Mouse (Mus musculus): Measurements from ENCODE around the gene Mcm9.
"Not testable (repeated sequence)": the region's sequence is repeated elsewhere in the genome, so short reads cannot be mapped to it uniquely, and the experiment has no call there.

The Mcm9 gene

DNA sequence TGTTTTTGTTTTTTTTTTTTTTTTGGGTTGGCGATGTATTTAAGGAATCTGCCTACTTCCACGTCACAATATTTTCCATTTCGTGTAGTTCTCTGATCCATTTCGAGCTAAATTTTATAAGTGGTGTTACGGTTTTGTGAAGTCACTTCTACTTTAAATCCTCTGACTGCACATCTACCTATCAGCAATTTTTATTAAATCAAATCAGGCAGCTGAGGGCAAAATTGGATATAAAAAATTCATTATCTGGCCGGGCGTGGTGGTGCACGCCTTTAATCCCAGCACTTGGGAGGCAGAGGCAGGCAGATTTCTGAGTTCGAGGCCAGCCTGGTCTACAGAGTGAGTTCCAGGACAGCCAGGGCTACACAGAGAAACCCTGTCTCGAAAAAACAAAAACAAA lies at the start of gene Mcm9:
TSS of gene Mcm9 (minus strand) at position 101 of the 400 bp plus-strand sequence.
- not testable (repeated sequence) for DNase-seq (ENCODE audit: low spot score in 2 of 2)

DNA sequence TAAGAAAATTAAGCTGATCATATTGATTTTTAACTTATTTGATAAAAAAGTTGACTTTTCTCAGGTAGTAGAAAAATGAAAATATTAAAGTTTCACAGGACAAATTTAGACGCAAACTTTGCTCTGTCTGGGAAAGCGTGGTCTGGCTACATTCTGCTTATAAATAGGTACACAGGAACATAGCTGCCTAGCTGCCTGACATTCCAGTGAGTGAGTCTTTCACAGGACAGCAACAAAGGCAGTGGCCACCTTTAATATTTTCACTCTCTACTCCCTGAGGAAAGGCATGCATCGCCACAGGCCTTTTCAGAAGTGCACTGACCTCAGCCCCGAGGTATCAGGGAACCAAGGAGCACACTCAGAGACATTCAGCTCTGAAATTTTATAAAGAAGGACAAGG lies 31.5 kb upstream of the Mcm9 start:
- DNase-seq (ENCODE audit: low spot score in 2 of 2): no peak

DNA sequence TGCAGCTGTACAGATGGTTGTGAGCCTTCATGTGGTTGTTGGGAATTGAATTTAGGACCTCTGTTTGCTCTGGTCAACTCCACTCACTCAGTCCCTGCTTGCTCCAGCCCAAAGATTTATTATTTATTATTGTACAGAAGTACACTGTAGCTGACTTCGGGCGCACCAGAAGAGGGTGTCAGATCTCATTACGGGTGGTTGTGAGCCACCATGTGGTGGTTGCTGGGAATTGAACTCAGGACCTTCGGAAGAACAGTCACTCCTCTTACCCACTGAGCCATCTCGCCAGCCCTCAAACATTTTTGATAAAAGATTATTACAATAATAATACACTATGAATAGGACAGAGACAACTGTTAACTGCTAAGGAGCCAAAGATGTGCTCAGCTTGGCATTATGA lies 24.0 kb upstream of the Mcm9 start:
- DNase-seq (ENCODE audit: low spot score in 2 of 2): not testable (repeated sequence)

DNA sequence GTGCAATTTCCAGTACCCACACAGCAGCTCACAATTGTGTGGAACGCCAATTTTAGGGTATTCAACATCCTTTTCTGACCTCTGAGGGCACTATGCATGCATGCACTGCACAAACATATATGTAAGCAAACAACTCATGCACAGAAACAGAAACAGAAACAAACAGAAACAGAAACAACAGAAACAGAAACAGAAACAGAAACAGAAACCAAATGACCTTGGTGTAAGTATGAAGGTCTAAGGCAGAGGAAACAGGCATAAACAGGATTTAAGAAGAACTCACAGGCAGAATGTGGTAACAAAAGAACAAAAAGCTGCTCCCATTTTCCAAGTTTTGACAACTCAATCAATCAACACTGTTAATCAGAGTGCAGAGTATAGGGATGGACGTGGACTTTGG lies 20.4 kb upstream of the Mcm9 start:
- DNase-seq (ENCODE audit: low spot score in 2 of 2): no peak

DNA sequence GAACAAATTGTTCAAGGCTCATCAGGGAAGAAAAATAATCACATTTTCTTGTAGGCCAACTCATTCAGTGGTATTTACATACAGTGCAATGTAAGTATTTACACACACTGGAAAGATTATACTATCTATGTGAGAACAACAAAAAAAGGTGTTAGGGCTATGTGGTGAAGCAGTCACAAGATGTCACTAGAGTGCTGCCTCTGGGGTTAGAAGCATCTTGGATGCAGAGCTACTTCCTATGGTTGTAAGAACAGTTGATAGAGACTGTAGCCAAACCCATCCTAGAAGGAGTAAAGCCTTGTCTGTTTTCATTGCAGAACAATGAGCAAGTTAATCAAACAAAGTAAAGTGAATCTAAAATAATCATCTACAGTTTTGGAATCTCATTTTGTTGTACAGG lies 11.3 kb upstream of the Mcm9 start:
- DNase-seq (ENCODE audit: low spot score in 2 of 2): no peak

DNA sequence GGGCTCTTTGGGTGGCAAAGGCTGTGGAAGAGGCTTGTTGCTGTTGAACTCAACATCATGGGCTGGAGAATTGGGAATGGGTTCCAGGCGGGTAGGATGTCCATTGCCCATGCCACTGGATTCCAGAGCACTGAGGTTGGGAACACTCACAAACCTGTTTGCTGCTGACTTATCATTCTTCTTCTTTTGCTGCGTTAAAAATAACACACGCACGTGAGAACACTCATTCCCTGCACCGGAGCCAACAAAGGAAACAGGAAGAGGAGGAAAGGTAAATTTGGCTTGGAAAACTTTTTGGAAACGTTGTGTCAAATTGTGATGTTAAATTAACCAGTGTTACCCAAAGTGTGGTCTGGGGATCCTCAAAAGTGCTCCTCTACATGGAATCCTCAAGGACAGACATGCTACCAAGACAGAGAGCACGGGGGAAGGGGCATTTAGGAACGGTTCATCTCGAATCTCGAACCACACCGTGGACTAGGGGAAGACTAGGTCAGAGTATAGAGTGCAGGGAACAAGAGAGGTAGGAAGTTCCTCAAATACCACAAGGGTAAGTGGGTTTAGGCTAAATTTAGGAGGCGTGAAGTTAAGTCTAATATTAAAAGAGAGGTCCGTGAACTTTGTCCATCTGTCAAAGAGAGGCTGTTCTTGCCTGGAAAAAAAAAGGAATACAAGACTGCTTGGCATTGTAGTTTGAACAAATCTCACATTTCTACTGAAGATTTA lies 5.2 kb upstream of the Mcm9 start:
- no peak for DNase-seq (ENCODE audit: low spot score in 2 of 2)

DNA sequence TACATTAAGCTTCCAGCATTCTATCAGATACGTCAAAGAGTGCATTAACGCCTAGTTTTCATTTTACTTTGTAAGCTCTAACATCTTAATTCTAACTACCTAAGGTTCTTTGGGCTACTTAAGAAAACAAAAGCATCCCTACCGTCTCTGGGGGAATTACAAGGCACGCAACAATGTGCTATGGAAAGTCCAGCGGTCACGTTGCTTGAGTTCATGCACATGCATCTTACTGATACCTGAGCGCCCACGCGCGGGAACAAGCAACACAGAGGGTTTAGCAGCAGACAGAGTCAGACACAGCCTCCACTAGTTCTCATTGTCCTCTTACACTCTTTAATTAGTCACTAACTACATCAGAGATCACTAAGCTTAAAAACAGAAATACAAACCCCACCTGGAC lies 3.9 kb upstream of the Mcm9 start:
- no peak for DNase-seq (ENCODE audit: low spot score in 2 of 2)

DNA sequence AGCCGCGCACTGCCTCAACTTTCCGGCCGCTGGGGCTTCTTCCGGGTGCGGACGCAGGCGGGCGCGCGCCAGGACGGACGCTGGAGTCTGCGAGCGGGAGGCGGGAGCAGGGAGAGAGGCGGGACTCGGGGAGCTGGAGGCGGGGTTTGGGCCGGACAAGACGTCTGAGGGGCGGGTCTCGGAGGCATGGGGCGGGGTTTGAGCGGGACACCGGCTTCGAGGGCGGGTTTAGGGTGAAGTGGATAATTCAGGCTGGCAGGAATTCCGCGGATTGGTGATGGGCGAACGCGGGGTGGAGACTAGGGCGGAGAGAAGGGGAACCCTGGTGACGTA lies 355 bp downstream of the Mcm9 start:
- peak; percentile 95 to 96 for DNase-seq (ENCODE audit: low spot score in 2 of 2)

DNA sequence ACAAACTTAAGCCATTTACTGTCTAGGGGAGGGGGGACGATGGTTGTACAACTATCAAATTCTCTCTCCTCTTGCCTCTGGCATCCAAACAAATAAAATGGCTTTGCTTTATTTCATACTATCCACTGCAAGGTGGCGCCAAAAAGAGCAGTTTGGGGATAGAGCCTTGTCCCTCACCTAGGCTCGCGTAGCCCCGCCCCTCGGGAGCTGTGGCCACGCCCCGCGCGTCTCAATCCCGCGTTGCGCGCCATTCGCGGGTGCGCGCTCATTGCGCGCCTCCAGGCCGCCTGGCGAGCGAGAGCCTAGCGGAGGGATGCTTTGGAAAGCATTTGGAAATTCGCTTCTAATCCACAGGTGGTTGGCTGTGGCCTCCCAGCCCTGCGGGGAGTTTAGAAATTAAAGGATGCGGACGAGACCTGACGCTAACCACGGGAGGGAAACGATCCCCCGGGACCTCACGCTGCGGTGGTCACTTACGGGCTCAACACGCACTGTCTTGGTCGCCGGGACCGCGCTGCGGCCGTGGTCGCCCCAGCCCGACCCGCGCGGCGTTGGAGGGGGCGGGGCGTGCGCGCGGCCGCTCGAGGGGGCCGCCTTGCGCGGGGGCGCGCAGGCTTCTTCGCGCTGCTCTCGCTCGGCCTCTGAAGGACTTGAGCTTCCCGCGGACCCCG lies 857 bp downstream of the Mcm9 start:
- DNase-seq (ENCODE audit: low spot score in 2 of 2): peak; percentile 96 to 97

DNA sequence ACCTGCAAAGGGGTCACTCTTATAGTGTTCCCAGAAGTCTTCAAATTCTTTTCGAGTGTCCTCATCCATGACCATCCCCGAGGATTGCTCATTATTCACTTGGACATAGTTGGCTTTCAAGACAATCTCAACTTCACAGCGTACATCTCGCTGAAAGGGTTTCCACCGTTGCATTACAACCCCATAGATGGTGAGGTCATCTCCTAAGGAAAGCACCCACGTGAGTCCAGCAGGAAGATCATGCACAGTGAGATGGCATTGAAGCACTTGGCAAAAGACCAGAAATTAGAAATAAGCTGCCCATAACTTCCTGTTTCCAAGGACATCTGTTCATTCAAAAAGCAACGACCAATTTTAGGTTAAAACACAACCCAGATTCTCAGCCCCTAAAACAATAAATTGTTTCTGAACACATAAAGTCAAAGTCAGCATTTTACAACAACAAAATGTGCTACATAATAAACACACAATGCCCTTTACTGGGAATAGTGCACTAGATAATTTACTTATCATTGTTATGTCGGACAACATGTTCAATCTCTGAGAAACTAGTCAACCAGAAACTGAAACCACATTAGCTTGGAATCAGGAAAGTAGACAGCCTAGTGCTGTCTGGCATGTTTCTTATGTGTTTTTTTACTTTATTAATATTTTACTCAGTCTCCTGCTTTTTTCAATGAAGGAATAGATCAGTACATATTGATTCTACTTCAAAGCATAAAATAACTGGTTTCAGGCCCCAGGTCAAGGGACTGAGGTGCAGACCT lies 14.2 kb downstream of the Mcm9 start:
- DNase-seq (ENCODE audit: low spot score in 2 of 2): no peak

DNA sequence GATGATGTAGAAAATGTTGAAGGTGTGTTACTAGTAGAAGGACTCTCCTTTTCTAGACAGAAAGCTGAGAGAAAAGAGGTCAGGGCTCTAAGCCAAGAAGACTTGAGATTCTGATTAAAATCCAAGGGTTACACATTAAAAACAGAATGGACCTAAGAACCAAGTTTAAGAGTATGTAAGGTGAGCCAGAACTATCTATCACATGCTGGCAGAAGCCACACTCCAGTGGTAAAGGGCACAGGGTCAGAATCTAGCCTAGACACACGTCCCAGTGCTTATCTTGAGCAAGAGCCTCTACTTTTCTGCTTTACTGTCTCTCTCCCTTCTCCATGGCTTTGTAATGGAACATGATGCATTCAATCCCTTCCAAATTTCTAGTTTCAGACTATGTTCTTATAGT lies 16.3 kb downstream of the Mcm9 start:
- DNase-seq (ENCODE audit: low spot score in 2 of 2): no peak

DNA sequence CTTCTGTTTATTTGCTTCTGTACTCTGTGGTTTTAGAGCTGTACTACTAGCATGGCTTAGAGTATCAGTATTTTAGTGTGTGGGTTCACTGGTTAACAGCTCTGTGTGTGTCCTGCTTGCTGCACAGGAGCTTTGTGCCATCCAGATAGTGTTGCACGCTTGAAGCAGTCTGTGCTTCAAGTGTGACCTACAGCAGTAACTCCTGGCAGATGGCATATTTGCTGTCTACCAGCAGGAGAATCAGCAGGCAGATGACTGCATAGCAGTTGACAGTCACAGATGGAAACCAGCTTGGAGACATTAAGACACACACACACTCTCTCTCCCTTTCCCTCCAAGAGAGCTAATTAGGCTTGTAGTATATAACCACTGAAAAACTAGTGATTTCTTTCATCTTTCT lies 18.1 kb downstream of the Mcm9 start:
- DNase-seq (ENCODE audit: low spot score in 2 of 2): no peak

DNA sequence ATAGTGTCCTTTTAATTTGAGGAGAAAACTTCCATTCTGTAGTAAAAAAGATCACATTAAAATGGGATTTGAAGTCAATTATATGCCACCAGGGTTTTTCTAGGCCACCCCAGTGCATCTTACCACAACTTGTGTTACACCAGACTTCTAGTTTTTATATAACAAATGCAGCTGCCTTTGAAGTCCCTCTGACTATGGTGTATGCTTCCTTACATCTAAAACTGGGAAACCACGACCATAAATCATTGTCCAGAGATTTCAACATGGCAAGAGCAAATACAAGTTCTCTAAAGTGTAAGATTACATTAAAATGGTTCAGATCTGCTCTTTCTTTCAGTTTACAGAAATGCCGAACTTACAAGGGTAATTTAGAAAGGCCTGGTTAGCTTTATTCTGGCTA lies 22.0 kb downstream of the Mcm9 start:
- no peak for DNase-seq (ENCODE audit: low spot score in 2 of 2)

DNA sequence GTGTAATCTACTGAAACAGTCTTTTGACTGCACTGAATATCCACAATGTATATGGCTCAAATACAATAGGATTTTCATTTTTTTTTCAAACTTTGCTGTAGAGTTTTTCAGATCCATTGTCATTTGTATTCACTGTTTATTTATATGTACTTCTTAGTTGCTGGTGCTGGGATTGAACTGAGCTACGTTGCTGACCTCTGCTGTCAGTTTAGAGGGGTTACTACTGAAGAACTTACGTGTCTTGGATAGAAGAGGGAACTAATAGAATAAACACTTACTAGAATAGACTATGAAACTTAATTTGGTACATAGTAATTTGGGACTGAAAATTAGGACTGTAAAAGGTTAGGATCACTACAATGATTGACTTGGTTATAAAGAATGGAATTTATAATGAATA lies 24.9 kb downstream of the Mcm9 start:
- DNase-seq (ENCODE audit: low spot score in 2 of 2): no peak

DNA sequence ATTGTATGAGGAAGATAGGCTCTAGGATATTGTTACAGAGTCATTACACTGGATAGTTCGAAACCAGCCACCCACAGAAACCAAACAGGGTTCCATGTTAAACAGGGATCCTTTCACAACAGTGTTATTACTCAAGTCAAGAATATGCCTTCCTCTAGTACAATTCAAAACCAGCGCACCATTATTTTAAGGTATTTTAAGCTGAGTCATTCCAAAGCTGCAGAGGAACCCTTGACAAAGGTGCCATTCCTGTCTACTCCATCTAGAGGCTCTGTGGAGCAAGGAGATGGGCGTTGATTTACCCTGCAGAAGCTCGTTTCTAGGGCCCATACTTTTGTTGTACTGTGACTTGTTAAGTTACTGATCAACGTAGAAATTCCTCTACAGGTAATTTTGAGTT lies 31.4 kb downstream of the Mcm9 start:
- DNase-seq (ENCODE audit: low spot score in 2 of 2): no peak

DNA sequence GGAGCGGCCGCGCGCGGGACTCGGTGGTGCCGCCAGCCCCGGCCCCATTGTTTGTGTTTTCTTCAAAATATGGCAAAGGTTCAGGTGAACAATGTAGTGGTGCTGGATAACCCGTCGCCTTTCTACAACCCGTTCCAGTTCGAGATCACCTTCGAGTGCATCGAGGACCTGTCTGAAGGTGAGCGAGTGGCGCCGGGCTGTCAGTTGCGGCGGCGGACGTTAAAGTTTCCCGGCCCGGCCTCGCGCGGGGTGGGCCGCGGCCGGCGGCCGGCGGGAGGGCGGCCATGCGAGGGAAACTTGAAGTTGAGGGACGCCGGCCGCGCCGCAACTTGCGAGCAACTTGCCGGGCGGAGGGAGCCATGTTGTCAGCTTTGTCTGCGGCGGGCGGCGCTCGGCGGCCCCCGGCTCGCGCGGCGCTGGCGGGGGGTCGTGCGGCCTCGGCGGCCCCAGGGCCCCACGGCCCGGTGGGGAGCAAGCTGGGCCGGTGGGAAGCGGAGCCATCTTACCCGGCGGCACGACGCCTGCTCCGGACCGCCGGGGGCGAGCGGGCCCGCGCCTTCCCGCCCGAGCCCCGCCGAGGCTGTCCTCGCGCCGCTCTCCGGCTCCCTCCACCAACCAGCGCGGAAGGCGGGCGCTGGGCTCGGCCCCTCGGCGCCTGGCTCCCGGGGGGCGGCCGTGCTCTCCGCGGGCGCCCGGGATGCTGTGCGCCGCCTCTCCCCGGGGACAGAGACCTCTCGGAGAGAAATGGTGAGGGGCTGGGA lies 32.9 kb downstream of the Mcm9 start:
- DNase-seq (ENCODE audit: low spot score in 2 of 2): peak; percentile 53 to 83

DNA sequence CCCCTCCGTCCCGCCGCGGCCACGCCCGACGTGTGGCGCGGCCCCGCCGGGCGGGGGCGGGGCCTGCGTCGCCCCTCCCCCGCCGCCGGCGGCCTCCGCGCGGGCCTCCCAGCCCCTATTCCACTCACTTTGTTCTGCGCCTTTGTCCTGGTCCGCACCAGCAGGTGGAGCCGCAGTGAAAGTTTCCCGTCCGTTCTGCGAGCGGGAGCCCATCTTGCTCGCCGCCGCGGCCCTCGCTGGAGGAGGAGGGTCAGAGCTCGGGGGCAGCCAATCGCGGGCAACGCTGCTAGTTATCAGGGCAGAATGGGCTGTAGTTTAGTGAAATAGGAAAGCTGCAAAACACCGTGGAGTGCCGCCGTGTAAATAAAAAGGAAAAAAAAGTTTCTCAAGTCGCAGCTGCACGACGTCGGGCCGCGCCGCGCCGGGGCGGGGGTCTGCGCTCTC lies 33.5 kb downstream of the Mcm9 start, which contains the start of gene Asf1a:
TSS of gene Asf1a (plus strand) at position 81 of the 444 bp plus-strand sequence.
- DNase-seq (ENCODE audit: low spot score in 2 of 2): peak; percentile 96 to 97

DNA sequence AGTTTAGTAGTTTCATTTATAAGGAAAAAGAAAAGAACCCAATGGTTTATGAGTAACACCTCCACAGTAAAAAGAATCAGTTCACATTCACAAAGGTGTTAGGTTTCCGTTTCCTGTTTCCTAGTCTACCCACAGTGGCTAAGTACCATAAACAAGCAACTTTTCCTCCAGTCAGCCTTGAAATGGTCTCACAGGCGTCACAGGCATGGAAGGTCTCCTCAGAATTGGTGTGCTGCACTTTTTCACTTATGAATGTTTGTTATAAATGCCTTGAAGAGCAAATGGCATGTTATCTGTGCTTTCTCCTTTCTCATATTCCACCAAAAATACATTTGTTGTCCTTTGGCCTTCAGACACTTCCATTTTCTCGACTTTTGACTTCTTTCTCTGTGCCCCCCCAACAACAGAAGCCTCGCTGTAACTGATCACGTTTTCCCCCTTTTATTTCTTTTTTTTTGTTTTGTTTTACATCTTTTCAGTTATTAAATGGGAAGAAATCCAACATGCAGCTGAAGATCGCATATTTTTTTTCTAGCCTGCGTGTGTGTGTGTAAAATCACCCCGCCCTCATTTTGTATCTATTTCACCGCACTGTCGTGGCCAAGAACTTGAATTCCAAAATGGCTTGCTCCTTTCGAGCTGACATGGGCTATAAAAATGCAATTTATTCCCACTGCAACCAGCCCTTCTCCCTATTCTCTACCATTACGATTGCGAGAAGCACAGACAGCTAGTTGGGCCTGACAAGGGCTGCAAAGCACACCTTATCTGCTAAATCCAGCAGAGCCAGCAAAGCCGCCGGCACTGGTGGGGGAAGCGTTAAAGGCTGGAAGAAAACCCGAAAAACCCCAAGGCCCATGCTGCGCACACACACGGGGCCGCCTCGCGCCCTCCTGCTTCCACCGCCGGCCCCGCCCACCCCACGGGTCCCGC lies 34.2 kb downstream of the Mcm9 start:
- DNase-seq (ENCODE audit: low spot score in 2 of 2): no peak

DNA sequence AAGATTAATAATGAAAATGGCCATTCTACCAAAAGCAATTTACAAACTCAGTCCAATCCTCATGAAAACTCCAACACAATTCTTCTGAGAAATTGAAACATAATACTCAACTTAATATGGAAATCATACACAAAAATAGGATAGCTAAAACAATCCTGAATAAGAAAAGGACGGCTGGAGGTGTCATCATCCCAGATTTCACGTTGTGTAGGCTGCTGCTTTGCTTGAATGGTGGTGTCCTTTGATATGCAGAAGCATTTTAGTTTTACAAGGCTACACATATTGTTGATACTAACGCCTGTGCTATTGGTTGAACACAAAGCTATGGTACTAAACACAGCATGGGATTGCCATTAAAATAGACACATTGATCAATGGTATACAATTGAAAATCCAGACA lies 44.5 kb downstream of the Mcm9 start:
- DNase-seq (ENCODE audit: low spot score in 2 of 2): no peak

DNA sequence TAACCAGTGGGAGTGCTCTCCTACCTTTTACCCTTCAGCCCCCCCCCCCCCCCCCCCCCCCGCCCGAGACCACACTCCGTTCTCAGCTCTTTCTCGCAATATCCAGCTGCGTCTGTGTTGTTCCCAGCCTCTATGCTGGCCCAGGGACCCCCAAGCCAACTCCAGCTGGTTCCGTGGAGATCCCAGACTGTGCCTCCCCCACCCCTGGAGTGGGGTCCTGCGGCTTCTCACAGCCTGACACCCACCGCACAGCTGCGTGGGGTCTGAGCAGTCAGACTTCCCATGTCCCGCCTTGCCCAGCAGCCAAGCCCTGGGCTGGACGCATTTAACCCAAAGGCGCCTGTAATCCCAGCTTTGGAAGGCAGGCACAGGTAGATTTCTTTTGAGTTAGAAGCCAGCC lies 49.2 kb downstream of the Mcm9 start:
- DNase-seq (ENCODE audit: low spot score in 2 of 2): no peak

DNA sequence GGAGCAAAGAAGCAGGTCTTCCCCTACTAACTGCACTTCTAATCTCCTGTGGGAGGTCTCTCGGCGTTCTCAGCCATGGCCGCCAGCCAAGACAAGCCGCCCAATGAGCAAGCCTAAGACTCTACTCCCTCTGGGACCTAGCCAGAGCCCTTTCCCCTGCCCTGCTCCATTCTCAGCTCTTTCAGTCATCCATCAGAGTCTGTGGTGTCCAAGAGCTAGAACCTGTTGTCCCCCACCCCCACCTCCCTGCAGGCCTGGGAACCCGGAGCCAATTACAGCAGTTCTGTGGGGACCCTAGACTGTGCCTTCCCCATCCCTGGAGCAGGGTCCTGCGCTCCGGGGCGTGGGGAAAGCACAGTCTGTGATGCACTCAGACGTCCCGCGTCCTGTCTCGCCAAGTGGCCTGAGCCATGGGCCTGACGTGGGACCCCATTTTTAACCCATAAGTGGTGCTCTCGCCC lies 49.6 kb downstream of the Mcm9 start:
- peak; percentile 25 to 58 for DNase-seq (ENCODE audit: low spot score in 2 of 2)

All from spleen, postnatal 4 days (tissue).